Mouse (Mus musculus) embryo, embryonic 11 days (tissue): Measurements from ENCODE around the gene Ywhae.

Experiments used
- DNase-seq: peaks from one replicate; pipeline ENCODE4 v3.0.0-alpha.2; 2015

Ywhae gene

GRCm38 (mm10) chr11:75738477-75738821, 5.8 kb downstream of the Ywhae start:
- no peak for DNase-seq

- no peak for DNase-seq
Observed at GRCm38 (mm10) chr11:75740204-75740603, 7.5 kb downstream of the Ywhae start.

GRCm38 (mm10) chr11:75741615-75742014, 8.9 kb downstream of the Ywhae start:
- DNase-seq, result no peak

GRCm38 (mm10) chr11:75744761-75745160, 12.1 kb downstream of the Ywhae start:
- no peak for DNase-seq

- no peak for DNase-seq
Observed at GRCm38 (mm10) chr11:75750537-75750936, 17.9 kb downstream of the Ywhae start.

- DNase-seq, result no peak
Observed at GRCm38 (mm10) chr11:75751082-75751481, 18.4 kb downstream of the Ywhae start.

- DNase-seq, result no peak
Observed at GRCm38 (mm10) chr11:75756687-75757086, 24.0 kb downstream of the Ywhae start.

GRCm38 (mm10) chr11:75758553-75758952, 25.9 kb downstream of the Ywhae start:
- DNase-seq, result no peak

- DNase-seq, result no peak
Observed at GRCm38 (mm10) chr11:75760785-75761184, 28.1 kb downstream of the Ywhae start.

- no peak for DNase-seq
Observed at GRCm38 (mm10) chr11:75762708-75763107, 30.0 kb downstream of the Ywhae start.

- DNase-seq, result no peak
Observed at GRCm38 (mm10) chr11:75764521-75765023, 31.9 kb downstream of the Ywhae start.

- no peak for DNase-seq
Observed at GRCm38 (mm10) chr11:75765161-75765560, 32.5 kb downstream of the Ywhae start.

GRCm38 (mm10) chr11:75767014-75767413, 34.3 kb downstream of the Ywhae start:
- no peak for DNase-seq

- DNase-seq, result no peak
Observed at GRCm38 (mm10) chr11:75768091-75768989, 35.7 kb downstream of the Ywhae start.

GRCm38 (mm10) chr11:75769206-75769605, 36.5 kb downstream of the Ywhae start:
- DNase-seq, result peak; percentile 87

GRCm38 (mm10) chr11:75772562-75772961, 39.9 kb downstream of the Ywhae start:
- no peak for DNase-seq

GRCm38 (mm10) chr11:75775919-75776318, 43.2 kb downstream of the Ywhae start:
- peak; percentile 22 for DNase-seq

- DNase-seq, result peak; percentile 82
Observed at GRCm38 (mm10) chr11:75781919-75782318, 49.2 kb downstream of the Ywhae start.

- DNase-seq, result no peak
Observed at GRCm38 (mm10) chr11:75783799-75784198, 51.1 kb downstream of the Ywhae start.

GRCm38 (mm10) chr11:75785897-75786296, 53.2 kb downstream of the Ywhae start:
- no peak for DNase-seq

- DNase-seq, result no peak
Observed at GRCm38 (mm10) chr11:75792535-75792934, 59.9 kb downstream of the Ywhae start.

GRCm38 (mm10) chr11:75793351-75793750, 60.7 kb downstream of the Ywhae start:
- DNase-seq, result no peak

GRCm38 (mm10) chr11:75794602-75795320, 62.1 kb downstream of the Ywhae start:
- no peak for DNase-seq

GRCm38 (mm10) chr11:75795321-75795636, 62.6 kb downstream of the Ywhae start:
- DNase-seq, result peak; percentile 38
